Mouse (Mus musculus): ENCODE measurements at regions not wholly inside any gene's neighbourhood (a gene's known extent, or its start where the extent isn't known, plus 50 kb on each side); places are given as distances from the start of the nearest gene placed in this dataset.

DNA sequence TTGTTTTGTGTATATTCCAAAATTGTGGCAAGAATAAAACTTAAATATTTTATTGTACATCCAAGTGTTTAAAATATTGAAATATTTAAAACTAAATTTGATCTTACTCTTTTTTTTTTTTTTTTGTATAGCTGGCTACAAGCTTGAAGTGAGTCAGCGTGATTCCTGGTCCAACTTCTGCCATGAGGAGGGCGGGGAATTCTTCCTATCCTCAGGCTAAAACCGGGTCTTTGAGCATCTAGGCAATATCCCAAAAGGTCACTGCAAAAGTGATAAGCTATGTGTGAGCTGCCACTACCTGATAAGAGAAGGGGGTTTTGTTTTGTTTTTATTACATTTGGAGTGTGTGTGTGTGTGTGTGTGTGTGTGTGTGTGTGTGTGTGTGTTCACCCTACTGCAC is 308.1 kb upstream of the Id4 start:
- 84% methylated on average over 3 of the region's 3 CpGs for WGBS
- Histone ChIP-seq H3K4me1 (peaks cover 34% of the 10 kb centered on the region), H3K4me3 (no peak overlapping the region), H3K36me3 (no peaks in the 10 kb centered on the region), H3K27me3 (no peaks in the 10 kb centered on the region), H3K9ac (replicated peaks) (no peak overlapping the region), H3K4me2 (replicated peaks) (no peak overlapping the region), H3K9me3 (no peaks in the 10 kb centered on the region), H3K27ac (replicated peaks) (no peak overlapping the region)
- ATAC-seq (ENCODE audit: low FRiP score, low read depth), result no peak

DNA sequence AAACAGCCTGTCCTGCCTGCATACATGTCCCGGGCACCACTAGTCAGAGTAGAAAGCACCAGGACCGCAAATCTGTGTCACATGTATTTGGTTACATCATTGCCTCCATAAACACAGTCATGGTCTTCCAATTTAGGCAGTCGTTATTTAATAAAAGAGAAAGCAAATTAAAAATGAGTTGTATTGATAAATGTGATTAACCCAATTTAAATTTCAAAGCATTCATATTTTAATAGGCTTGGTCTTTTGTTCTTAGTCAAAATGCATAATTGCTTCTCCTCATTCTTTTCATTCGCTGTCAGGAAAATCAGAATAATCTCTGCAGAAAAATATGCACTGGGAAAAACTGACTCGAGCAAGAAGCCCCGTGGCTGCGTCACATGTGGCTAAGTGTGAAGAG is 307.3 kb upstream of the Id4 start:
- H3K4me1 ChIP-seq, result peaks cover 31% of the 10 kb centered on the region
- no peak overlapping the region for H3K27ac ChIP-seq (replicated peaks)
- H3K36me3 ChIP-seq, result no peaks in the 10 kb centered on the region
- WGBS, result 74% methylated on average over 7 of the region's 7 CpGs
- no peaks in the 10 kb centered on the region for H3K27me3 ChIP-seq
- no peak overlapping the region for H3K9ac ChIP-seq (replicated peaks)
- no peak overlapping the region for H3K4me3 ChIP-seq
- H3K4me2 ChIP-seq (replicated peaks), result no peak overlapping the region
- H3K9me3 ChIP-seq, result no peaks in the 10 kb centered on the region
- no peak for ATAC-seq (ENCODE audit: low FRiP score, low read depth)

DNA sequence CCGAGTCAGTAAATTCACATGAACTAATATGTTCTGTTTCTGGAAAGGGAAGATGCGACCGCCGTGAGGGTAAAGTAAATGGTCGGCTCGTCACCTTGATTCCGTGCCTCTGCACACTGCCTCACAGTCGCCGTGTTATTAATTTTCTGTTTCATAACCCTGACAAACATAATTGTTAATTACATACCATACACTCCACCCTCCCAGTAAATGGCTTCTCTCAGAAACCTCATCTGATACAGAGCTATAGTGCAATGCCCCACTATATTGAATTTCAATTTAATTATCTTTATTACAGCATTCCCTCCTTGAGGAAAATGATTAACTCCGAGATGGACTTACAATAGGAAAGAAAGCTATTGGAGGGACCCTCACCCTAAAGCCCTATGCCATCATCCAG is 305.5 kb upstream of the Id4 start:
- H3K27ac ChIP-seq (replicated peaks), result peak overlapping the region; percentile 39; the same call in 1 of the 2 replicates
- no peaks in the 10 kb centered on the region for H3K9me3 ChIP-seq
- peaks cover 25% of the 10 kb centered on the region for H3K4me1 ChIP-seq
- WGBS, result 86% methylated on average over 10 of the region's 10 CpGs
- ATAC-seq (ENCODE audit: low FRiP score, low read depth), result no peak
- no peak overlapping the region for H3K9ac ChIP-seq (replicated peaks)
- H3K27me3 ChIP-seq, result no peaks in the 10 kb centered on the region
- H3K4me2 ChIP-seq (replicated peaks), result no peak overlapping the region
- H3K36me3 ChIP-seq, result no peaks in the 10 kb centered on the region
- no peak overlapping the region for H3K4me3 ChIP-seq

DNA sequence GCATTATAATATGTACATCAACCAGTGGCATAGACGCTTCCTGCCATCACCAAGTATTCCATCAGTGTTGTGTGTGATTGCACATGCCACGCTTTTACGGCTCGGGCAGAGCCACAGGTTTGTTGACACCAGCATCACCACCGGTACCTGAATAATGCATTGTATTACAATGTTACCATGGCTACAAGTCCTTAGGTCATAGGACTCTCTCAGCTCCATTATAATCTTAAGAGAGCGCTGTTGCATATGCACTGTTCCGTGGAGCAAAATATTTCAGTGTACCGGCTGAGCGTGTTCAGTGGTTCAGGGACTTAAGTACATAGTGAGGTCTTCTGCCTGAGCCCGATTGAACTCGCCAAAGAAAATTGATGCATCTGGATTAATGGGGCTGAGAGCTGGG is 303.4 kb upstream of the Id4 start:
- peaks cover 14% of the 10 kb centered on the region for H3K4me1 ChIP-seq
- 82% methylated on average over 11 of the region's 11 CpGs for WGBS
- H3K27ac ChIP-seq (replicated peaks), result no peak overlapping the region
- H3K27me3 ChIP-seq, result no peaks in the 10 kb centered on the region
- H3K9ac ChIP-seq (replicated peaks), result no peak overlapping the region
- no peak overlapping the region for H3K4me3 ChIP-seq
- no peak for ATAC-seq (ENCODE audit: low FRiP score, low read depth)
- no peaks in the 10 kb centered on the region for H3K36me3 ChIP-seq
- 0 out of 2 replicates have a peak, but pooled peaks cover 3% of the 10 kb centered on the region for H3K9me3 ChIP-seq
- no peak overlapping the region for H3K4me2 ChIP-seq (replicated peaks)

DNA sequence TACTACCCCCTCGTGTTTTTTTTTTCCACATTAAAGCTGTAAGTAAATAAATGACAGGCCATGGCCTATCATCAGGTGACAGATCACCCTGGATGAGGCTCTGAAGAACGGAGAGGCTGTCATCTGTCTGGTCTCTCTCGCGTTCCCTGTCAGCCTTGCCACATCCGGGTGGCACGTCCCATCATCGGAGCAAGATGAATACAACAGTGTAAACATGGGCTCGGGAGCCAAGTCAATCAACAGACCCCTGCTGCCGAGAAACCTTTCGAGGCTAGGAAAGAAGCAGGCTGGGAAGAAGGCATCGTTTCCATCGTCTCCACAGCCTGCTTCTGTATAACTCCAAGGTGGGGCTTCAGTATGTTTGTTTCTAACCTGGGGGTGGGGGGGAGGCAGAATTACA is 286.8 kb upstream of the Id4 start:
- Histone ChIP-seq H3K27ac (replicated peaks) (no peak overlapping the region), H3K4me2 (replicated peaks) (no peak overlapping the region), H3K9ac (replicated peaks) (no peak overlapping the region), H3K9me3 (no peaks in the 10 kb centered on the region), H3K4me3 (no peak overlapping the region), H3K27me3 (no peaks in the 10 kb centered on the region), H3K4me1 (no peaks in the 10 kb centered on the region), H3K36me3 (no peaks in the 10 kb centered on the region)
- no peak for ATAC-seq (ENCODE audit: low FRiP score, low read depth)
- WGBS, result 62% methylated on average over 12 of the region's 12 CpGs

DNA sequence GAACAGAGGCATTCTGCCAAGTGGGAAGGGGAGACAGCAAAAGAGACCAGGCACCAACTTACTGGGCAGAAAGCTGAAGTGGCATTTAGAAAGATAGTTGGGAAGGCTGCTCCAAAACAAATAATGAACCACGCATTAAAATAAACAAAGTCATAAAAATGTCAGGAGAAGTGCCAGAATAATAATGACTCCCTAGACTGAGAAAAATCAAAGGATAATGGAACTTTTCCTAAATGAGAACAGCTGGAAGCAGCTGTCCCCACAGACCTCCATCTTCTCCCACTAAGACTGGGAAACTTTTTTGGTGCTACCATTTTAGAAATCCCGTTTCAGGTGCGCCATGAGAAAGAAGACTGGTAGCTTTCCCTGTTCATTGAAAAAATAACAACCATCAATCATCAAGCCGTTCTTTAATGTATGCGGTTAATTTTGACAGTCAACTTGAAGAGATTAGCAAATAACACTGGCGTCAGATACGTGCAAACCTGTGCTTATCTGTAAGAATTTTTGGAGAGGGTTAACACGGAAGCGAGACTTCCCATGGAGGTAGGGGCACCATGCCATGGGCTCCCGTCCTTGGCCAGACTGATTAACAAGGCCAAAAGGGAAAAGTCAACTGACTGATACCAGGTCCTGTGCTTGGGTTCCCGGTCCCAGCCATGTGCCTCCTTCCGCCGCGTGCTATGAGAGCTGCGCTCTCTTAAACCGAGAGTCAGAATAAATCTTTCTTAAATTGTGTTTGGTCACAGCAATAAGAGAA is 286.1 kb upstream of the Id4 start:
- H3K27me3 ChIP-seq, result no peaks in the 10 kb centered on the region
- H3K9ac ChIP-seq (replicated peaks), result no peak overlapping the region
- no peak overlapping the region for H3K4me3 ChIP-seq
- no peaks in the 10 kb centered on the region for H3K9me3 ChIP-seq
- no peak for ATAC-seq (ENCODE audit: low FRiP score, low read depth)
- no peak overlapping the region for H3K4me2 ChIP-seq (replicated peaks)
- no peaks in the 10 kb centered on the region for H3K4me1 ChIP-seq
- no peaks in the 10 kb centered on the region for H3K36me3 ChIP-seq
- H3K27ac ChIP-seq (replicated peaks), result no peak overlapping the region
- WGBS, result 93% methylated on average over 16 of the region's 16 CpGs

DNA sequence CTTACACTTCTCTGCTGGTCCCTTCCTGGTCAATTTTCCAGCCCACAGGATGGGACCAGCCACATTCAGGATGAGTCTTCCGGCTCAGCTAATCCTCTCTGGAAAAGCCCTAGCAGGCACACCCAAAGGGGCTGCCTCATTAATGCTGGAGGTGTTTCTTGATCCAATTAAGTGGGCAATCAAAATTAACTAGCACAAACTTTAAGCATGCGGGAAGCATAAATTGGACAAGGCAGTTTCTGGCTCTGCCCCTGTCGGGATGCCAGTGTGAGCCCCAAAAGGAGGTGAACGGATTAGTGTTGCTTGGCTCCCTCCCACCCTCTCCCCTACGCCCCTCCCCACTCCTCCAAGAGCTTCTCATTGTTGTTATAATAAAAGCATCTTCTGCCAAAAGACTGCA is 262.5 kb upstream of the Id4 start:
- 0 out of 2 replicates have a peak, but pooled peaks have one; percentile 38 for ATAC-seq (ENCODE audit: low FRiP score, low read depth)
- Histone ChIP-seq H3K4me1 (peaks cover 7% of the 10 kb centered on the region; the same call in 1 of the 2 replicates), H3K27me3 (0 out of 2 replicates have a peak, but pooled peaks cover 3% of the 10 kb centered on the region), H3K27ac (replicated peaks) (no peak overlapping the region), H3K4me3 (no peak overlapping the region), H3K9ac (replicated peaks) (no peak overlapping the region), H3K9me3 (no peaks in the 10 kb centered on the region), H3K4me2 (replicated peaks) (no peak overlapping the region), H3K36me3 (no peaks in the 10 kb centered on the region)
- WGBS, result 9% methylated on average over 5 of the region's 5 CpGs

DNA sequence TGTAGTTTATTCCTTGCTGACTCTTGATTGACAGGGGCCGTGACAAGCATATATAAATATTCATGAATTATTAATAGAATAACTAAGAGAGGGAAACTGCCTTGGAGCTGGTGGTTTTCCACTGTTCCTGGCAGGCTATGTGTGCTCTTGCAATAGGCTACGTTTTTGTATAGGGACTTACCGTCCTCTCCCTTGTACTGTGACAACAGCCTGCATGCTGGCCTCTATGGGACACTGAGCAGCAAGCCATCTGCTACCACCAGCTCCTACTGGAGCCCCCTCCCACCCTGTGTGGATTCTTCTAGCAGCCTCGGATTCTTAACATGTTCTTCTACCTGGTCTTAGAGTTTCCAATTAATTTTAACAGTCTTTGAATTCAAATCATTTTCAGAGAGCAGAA is 261.6 kb upstream of the Id4 start:
- Histone ChIP-seq H3K9ac (replicated peaks) (no peak overlapping the region), H3K9me3 (no peaks in the 10 kb centered on the region), H3K4me2 (replicated peaks) (no peak overlapping the region), H3K4me3 (no peak overlapping the region), H3K36me3 (no peaks in the 10 kb centered on the region), H3K4me1 (peaks cover 7% of the 10 kb centered on the region; the same call in 1 of the 2 replicates), H3K27me3 (0 out of 2 replicates have a peak, but pooled peaks cover 3% of the 10 kb centered on the region), H3K27ac (replicated peaks) (no peak overlapping the region)
- WGBS, result 57% methylated on average over 4 of the region's 4 CpGs
- ATAC-seq (ENCODE audit: low FRiP score, low read depth), result 0 out of 2 replicates have a peak, but pooled peaks have one; percentile 58

DNA sequence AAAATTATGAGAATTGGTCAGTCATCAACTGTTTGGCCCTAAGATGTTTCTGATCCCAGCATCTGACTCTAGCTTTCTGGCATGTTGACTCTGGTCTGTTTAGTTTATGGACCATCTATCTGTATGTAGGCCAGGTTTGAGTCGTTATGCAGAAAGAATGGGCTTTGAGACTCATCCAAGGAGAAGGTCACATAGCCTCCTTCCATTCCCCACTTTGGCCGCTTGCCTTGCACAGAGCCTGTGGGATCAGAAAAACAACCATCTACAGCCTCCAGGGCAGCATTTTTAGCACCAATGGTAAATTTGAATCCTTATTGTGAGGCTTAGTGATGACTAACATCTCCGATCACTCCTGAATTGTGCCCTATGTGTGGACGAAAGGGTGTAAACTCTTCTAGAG is 257.9 kb upstream of the Id4 start:
- H3K4me1 ChIP-seq, result peaks cover 7% of the 10 kb centered on the region; the same call in 1 of the 2 replicates
- no peak overlapping the region for H3K4me2 ChIP-seq (replicated peaks)
- WGBS, result 94% methylated on average over 4 of the region's 4 CpGs
- no peak overlapping the region for H3K9ac ChIP-seq (replicated peaks)
- no peaks in the 10 kb centered on the region for H3K9me3 ChIP-seq
- ATAC-seq (ENCODE audit: low FRiP score, low read depth), result no peak
- no peaks in the 10 kb centered on the region for H3K27me3 ChIP-seq
- no peaks in the 10 kb centered on the region for H3K36me3 ChIP-seq
- no peak overlapping the region for H3K27ac ChIP-seq (replicated peaks)
- H3K4me3 ChIP-seq, result no peak overlapping the region

DNA sequence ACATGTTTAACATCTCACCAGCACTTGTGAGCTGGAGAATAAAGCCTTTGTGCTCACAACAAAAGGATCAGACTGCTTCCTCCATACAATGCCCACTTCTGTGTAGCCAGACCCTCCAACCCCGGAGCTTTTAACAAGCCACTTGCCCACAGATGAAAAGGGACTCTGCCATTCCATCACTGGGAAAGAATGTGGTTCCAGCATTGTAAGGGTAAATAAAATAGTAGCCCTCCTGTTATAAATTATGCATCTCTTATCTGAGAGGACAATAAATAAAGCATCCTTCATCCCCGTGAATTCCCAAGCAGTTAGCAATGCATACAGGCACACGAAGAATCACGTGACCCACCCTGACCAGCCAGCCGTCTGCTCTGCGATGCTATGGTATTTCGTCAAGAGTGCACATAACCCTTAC is 247.7 kb upstream of the Id4 start:
- 25% methylated on average over 7 of the region's 7 CpGs for WGBS
- peak overlapping the region; percentile 29; the same call in 1 of the 2 replicates for H3K4me2 ChIP-seq (replicated peaks)
- ATAC-seq (ENCODE audit: low FRiP score, low read depth), result peak; percentile 88
- peaks cover 18% of the 10 kb centered on the region for H3K4me1 ChIP-seq
- H3K9me3 ChIP-seq, result no peaks in the 10 kb centered on the region
- H3K9ac ChIP-seq (replicated peaks), result no peak overlapping the region
- peaks cover 15% of the 10 kb centered on the region; the same call in 1 of the 2 replicates for H3K27me3 ChIP-seq
- H3K36me3 ChIP-seq, result no peaks in the 10 kb centered on the region
- H3K4me3 ChIP-seq, result no peak overlapping the region
- peak overlapping the region; percentile 66 for H3K27ac ChIP-seq (replicated peaks)

DNA sequence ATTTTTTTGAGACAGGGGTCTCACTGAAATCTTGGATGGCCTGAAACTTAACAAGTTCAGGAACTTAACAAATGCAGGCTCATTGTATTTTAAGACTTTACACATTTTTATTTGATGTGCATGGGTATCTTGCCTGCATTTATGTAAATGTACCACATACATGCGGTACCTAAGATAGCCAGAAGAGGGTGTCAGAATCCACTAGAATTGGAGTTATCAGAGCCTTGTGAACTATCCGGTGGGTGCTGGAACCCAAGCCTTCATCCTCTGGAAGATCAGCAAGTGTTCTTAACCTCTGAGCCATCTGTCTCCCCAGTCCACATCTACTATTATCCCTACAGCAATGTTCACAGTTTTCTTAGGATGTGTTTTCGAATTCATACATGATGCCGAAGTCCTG is 245.7 kb upstream of the Id4 start:
- no peaks in the 10 kb centered on the region for H3K9me3 ChIP-seq
- H3K27ac ChIP-seq (replicated peaks), result no peak overlapping the region
- no peaks in the 10 kb centered on the region for H3K36me3 ChIP-seq
- peaks cover 12% of the 10 kb centered on the region; the same call in 1 of the 2 replicates for H3K27me3 ChIP-seq
- no peak overlapping the region for H3K4me3 ChIP-seq
- no peak overlapping the region for H3K4me2 ChIP-seq (replicated peaks)
- ATAC-seq (ENCODE audit: low FRiP score, low read depth), result no peak
- WGBS, result 76% methylated on average over 4 of the region's 4 CpGs
- peaks cover 18% of the 10 kb centered on the region for H3K4me1 ChIP-seq
- H3K9ac ChIP-seq (replicated peaks), result no peak overlapping the region

DNA sequence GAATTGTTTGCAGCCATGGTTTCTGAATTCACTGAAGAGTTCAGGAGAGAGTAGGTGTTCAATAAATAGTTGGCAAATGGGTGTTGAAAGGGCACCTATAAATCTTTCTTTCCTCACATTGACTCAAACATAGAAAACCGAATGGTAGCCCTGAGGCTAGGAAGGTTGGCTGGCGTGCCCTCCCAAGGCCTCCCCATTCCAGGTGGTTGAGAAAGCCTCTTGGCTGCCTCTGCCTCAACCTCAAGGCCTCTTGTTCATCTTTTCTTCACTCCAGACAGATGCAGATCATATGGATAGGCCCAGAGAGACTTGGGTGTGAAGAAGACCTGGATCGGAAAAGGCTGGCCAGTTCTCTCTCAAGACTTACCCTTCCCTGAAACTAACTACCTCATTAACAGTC is 245.0 kb upstream of the Id4 start:
- Histone ChIP-seq H3K9ac (replicated peaks) (no peak overlapping the region), H3K4me1 (peaks cover 18% of the 10 kb centered on the region), H3K27me3 (peaks cover 12% of the 10 kb centered on the region; the same call in 1 of the 2 replicates), H3K4me2 (replicated peaks) (no peak overlapping the region), H3K9me3 (no peaks in the 10 kb centered on the region), H3K27ac (replicated peaks) (no peak overlapping the region), H3K4me3 (no peak overlapping the region), H3K36me3 (no peaks in the 10 kb centered on the region)
- WGBS, result 98% methylated on average over 3 of the region's 3 CpGs
- no peak for ATAC-seq (ENCODE audit: low FRiP score, low read depth)

Data from midbrain, embryonic 12.5 days (tissue).